Mouse (Mus musculus) midbrain, postnatal 0 days (tissue): ENCODE measurements around the gene Gm10985. TPM values are rescaled to one million over a fixed set of nuclear protein-coding genes. Genes with fewer than 3 reads are reported as not detected.

Source experiments
- ATAC-seq: fragments of 200-750 bp; cut with Nextera tagmentation; 2 replicates; pipeline ENCODE4 v1.8.0; 2017; ENCODE audit warnings: moderate number of reproducible peaks, mild to moderate bottlenecking, moderate TSS enrichment, moderate library complexity; ENCODE audit not compliant: low FRiP score
- DNase-seq: peaks from one replicate; pipeline ENCODE4 v3.0.0-alpha.2; 2015; ENCODE audit warnings: low spot score
- H3K27ac ChIP-seq: fragments of 300-500 bp; sonication (generic); 2 replicates; pipeline ENCODE4 v1.5.1; 2014; ENCODE audit warnings: low read depth, mild to moderate bottlenecking, low read length, mixed read lengths
- H3K27me3 ChIP-seq: fragments of 300-500 bp; sonication (generic); 2 replicates; pipeline ENCODE4 v1.6.1; 2014; ENCODE audit warnings: low read length, control low read depth, mixed read lengths; ENCODE audit not compliant: insufficient read depth
- H3K36me3 ChIP-seq: fragments of 300-500 bp; sonication (generic); 2 replicates; pipeline ENCODE4 v1.6.1; 2014; ENCODE audit warnings: low read length, control low read depth, mixed read lengths; ENCODE audit not compliant: insufficient read depth
- H3K4me1 ChIP-seq: fragments of 300-500 bp; sonication (generic); 2 replicates; pipeline ENCODE4 v1.6.1; 2014; ENCODE audit warnings: mild to moderate bottlenecking, control low read depth, antibody characterized with exemption, low read length, mixed read lengths; ENCODE audit not compliant: insufficient read depth
- H3K4me2 ChIP-seq: fragments of 300-500 bp; sonication (generic); 2 replicates; pipeline ENCODE4 v1.6.1; 2014; ENCODE audit warnings: low read depth, mild to moderate bottlenecking, low read length, mixed read lengths; ENCODE audit not compliant: poor library complexity, severe bottlenecking
- H3K4me3 ChIP-seq: fragments of 300-500 bp; sonication (generic); 2 replicates; pipeline ENCODE4 v1.5.1; 2014; ENCODE audit warnings: low read depth, mild to moderate bottlenecking, low read length, moderate library complexity
- H3K9ac ChIP-seq: fragments of 300-500 bp; sonication (generic); replicated peaks from 2 replicates; pipeline ENCODE4 v1.6.1; 2014; ENCODE audit warnings: mild to moderate bottlenecking, low read length, moderate library complexity, mixed read lengths; ENCODE audit not compliant: poor library complexity, severe bottlenecking
- H3K9me3 ChIP-seq: fragments of 300-500 bp; sonication (generic); 2 replicates; pipeline ENCODE4 v1.6.1; 2016; ENCODE audit warnings: low read length, control low read depth
- CTCF ChIP-seq: IDR thresholded peaks from 2 replicates; pipeline ENCODE4 v1.5.1; 2016; ENCODE audit warnings: antibody characterized with exemption, mild to moderate bottlenecking
- WGBS: fragments of 180-500 bp; shearing (Covaris S2); extraction: QIAGEN DNeasy Blood & Tissue Kit; methylation state at CpG from one replicate; pipeline ENCODE4 v1.1.7; 2014; 5-methylcytosine and 5-hydroxymethylcytosine counted together
- polyA plus RNA-seq: library from polyadenylated mRNA; unstranded; fragments of >200 nt; fragmentation: Nextera tagmentation; extraction: Ambion mirVana; gene quantifications from 2 replicates; pipeline ENCODE4 v1.2.1, GENCODE M21; 2015
- total RNA-seq: library from RNA; depleted of rRNA; stranded (reverse); fragments of >200 nt; gene quantifications from 2 replicates; pipeline ENCODE4 v1.2.3, GENCODE M21; 2014; rRNA removed

Gm10985 gene
- not detected in 2 replicates for total RNA-seq
- polyA plus RNA-seq = not detected in 2 replicates

- Histone ChIP-seq H3K4me2 (no peak within 1 kb of the TSS), H3K27me3 (no peaks in the 10 kb centered on the region), H3K4me1 (no peaks in the 10 kb centered on the region), H3K9me3 (no peaks in the 10 kb centered on the region), H3K36me3 (no peaks in the 10 kb centered on the region), H3K4me3 (no peak within 1 kb of the TSS), H3K27ac (no peak within 1 kb of the TSS), H3K9ac (no peak within 1 kb of the TSS)
- no peak for ATAC-seq
- WGBS = 74% methylated on average over 2 of the region's 2 CpGs
- no peak for TF ChIP-seq CTCF
- DNase-seq = no peak
These were observed at the start of gene Gm10985 for GRCm38 (mm10) chr3:53844786-53845185. Gene Gm10985 (plus strand): TSS chr3:53845086.

- ATAC-seq = no peak
- H3K4me3 ChIP-seq = no peak overlapping the region
- H3K4me1 ChIP-seq = no peaks in the 10 kb centered on the region
- H3K9ac ChIP-seq = no peak overlapping the region
- no peaks in the 10 kb centered on the region for H3K36me3 ChIP-seq
- no peak overlapping the region for H3K4me2 ChIP-seq
- WGBS = 85% methylated on average over 1 of the region's 1 CpGs
- no peak for DNase-seq
- H3K27me3 ChIP-seq = no peaks in the 10 kb centered on the region
- TF ChIP-seq CTCF = no peak
- no peak overlapping the region for H3K27ac ChIP-seq
- H3K9me3 ChIP-seq = no peaks in the 10 kb centered on the region
These were observed 48.0 kb upstream of the Gm10985 start for GRCm38 (mm10) chr3:53796933-53797332.

GRCm38 (mm10) chr3:53799671-53800070 is 45.2 kb upstream of the Gm10985 start:
- no peak for ATAC-seq

GRCm38 (mm10) chr3:53813421-53813977 is 31.4 kb upstream of the Gm10985 start:
- DNase-seq (no peak), ATAC-seq (no peak)
- no peaks in the 10 kb centered on the region for H3K27me3 ChIP-seq
- H3K9me3 ChIP-seq = no peaks in the 10 kb centered on the region
- H3K4me3 ChIP-seq = no peak overlapping the region
- no peaks in the 10 kb centered on the region for H3K36me3 ChIP-seq
- H3K27ac ChIP-seq = no peak overlapping the region
- TF ChIP-seq CTCF = no peak
- 88% methylated on average over 7 of the region's 7 CpGs for WGBS
- no peak overlapping the region for H3K4me2 ChIP-seq
- no peaks in the 10 kb centered on the region for H3K4me1 ChIP-seq
- H3K9ac ChIP-seq = no peak overlapping the region

More at GRCm38 (mm10) chr3:53799671-53800070, 45.2 kb upstream of the Gm10985 start:
- H3K4me2 ChIP-seq = no peak overlapping the region
- H3K36me3 ChIP-seq = no peaks in the 10 kb centered on the region
- 36% methylated on average over 2 of the region's 2 CpGs for WGBS
- H3K4me3 ChIP-seq = no peak overlapping the region
- H3K9me3 ChIP-seq = no peaks in the 10 kb centered on the region
- peak; percentile 20 for DNase-seq
- no peak overlapping the region for H3K9ac ChIP-seq
- no peaks in the 10 kb centered on the region for H3K27me3 ChIP-seq
- TF ChIP-seq CTCF = no peak
- no peaks in the 10 kb centered on the region for H3K4me1 ChIP-seq
- H3K27ac ChIP-seq = no peak overlapping the region

- Histone ChIP-seq H3K36me3 (no peaks in the 10 kb centered on the region), H3K4me1 (no peaks in the 10 kb centered on the region), H3K27me3 (no peaks in the 10 kb centered on the region), H3K27ac (no peak overlapping the region), H3K4me2 (no peak overlapping the region), H3K9me3 (no peaks in the 10 kb centered on the region), H3K9ac (no peak overlapping the region), H3K4me3 (no peak overlapping the region)
- no peak for ATAC-seq
- TF ChIP-seq CTCF = no peak
- DNase-seq = no peak
- WGBS = 83% methylated on average over 2 of the region's 2 CpGs
These were observed 10.6 kb upstream of the Gm10985 start for GRCm38 (mm10) chr3:53834238-53834637.

GRCm38 (mm10) chr3:53846206-53846928 is 1.5 kb downstream of the Gm10985 start:
- DNase-seq (no peak), ATAC-seq (no peak)
- Histone ChIP-seq H3K9ac (no peak overlapping the region), H3K4me3 (no peak overlapping the region), H3K9me3 (no peaks in the 10 kb centered on the region), H3K4me1 (no peaks in the 10 kb centered on the region), H3K36me3 (no peaks in the 10 kb centered on the region), H3K4me2 (no peak overlapping the region), H3K27ac (no peak overlapping the region), H3K27me3 (no peaks in the 10 kb centered on the region)
- WGBS = 74% methylated on average over 7 of the region's 7 CpGs
- TF ChIP-seq CTCF = no peak
